In genomic region chr7:95739779-95740178, GRCm38 (mm10) we compare ENCODE assay signal across 15 mouse cellular contexts.
"Had no signal": no experiment of that assay in that cellular context is flagged by ENCODE, and none has a peak within 500 bp of the region (broad histone marks: within the 10 kb centered on the region; RNA-seq: fewer than 3 reads in every experiment).

No protein-coding gene starts in this region.

- DNase-seq: retina, postnatal 1 day; right cerebral cortex, adult 18-20 months; right cerebral cortex, postnatal 14 days; right cerebral cortex, postnatal 25 days; right cerebral cortex, postnatal 4 days; spleen, adult 18-20 months; thymus, adult 18-20 months; thymus, adult 2 months; thymus, postnatal 14 days; thymus, postnatal 25 days; thymus, postnatal 36 days; thymus, postnatal 4 days had no signal

- H3K4me2 ChIP-seq: neural tube, embryonic 15.5 days; stomach, embryonic 15.5 days had no signal

- H3K4me1 ChIP-seq: neural tube, embryonic 15.5 days; stomach, embryonic 15.5 days had no signal

- H3K27ac ChIP-seq: neural tube, embryonic 15.5 days; stomach, embryonic 15.5 days; stomach, postnatal 0 days had no signal

- H3K9ac ChIP-seq: neural tube, embryonic 15.5 days; stomach, embryonic 15.5 days had no signal

- H3K9me3 ChIP-seq: neural tube, embryonic 15.5 days; stomach, embryonic 15.5 days had no signal

- H3K27me3 ChIP-seq: neural tube, embryonic 15.5 days; stomach, embryonic 15.5 days had no signal

- H3K36me3 ChIP-seq: neural tube, embryonic 15.5 days; stomach, embryonic 15.5 days had no signal

- H3K4me3 ChIP-seq: neural tube, embryonic 15.5 days; stomach, embryonic 15.5 days had no signal
